Mouse (Mus musculus): Measurements from ENCODE around the gene 5430402E10Rik. TPM values are rescaled to one million over a fixed set of nuclear protein-coding genes. Genes with fewer than 3 reads are reported as not detected.
"Not testable (repeated sequence)": the region's sequence is repeated elsewhere in the genome, so short reads cannot be mapped to it uniquely, and the experiment has no call there.

5430402E10Rik gene
- not detected for total RNA-seq (2021)
- long read RNA-seq, experiment 1, result 0 reads
- long read RNA-seq, experiment 2, result 0 reads

DNA sequence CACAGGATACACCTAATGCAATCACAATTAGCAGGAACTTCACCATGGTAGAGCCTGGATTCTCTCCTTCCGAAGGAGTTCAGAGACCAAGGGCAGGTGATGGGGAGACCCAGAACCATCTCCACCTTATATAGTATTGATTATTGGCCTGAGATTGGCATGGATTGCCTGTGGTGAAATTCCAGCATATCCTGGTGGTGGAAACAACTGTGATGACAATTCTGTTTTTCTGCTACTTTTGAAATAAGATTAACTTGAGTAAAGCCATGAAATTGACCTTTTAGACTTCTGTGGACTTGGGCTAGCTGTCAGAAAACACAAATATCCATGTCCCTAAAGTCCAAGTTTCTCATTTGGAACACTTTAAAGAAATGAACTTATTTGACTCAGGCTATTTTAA, at the start of gene 5430402E10Rik:
TSS of gene 5430402E10Rik (minus strand) at position 101 of the 400 bp plus-strand sequence.
- DNase-seq (ENCODE audit: low spot score in 2 of 2); intact Hi-C loops (cut with DNase I): not testable (repeated sequence)

DNA sequence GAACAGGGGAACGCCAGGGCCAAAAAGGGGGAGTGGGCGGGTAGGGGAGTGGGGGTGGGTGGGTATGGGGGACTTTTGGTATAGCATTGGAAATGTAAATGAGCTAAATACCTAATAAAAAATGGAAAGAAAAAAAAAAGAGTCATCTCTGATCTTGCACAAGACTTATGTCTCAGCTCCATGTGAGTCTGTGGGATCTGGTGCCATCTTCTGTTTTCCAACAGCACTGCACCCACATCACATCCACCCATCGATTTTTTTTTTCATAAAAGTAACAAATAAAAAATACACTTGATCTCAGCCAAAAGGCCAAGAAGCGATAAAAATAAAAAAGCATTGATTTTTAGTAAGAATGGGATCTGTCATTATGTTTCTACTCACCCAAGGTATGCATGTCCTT, 44.8 kb downstream of the 5430402E10Rik start:
- peak in 1 of 2 experiments; percentile 1 for DNase-seq (ENCODE audit: low spot score in 2 of 2)
- intact Hi-C loops (cut with DNase I), result not testable (repeated sequence)

Other genes with a start within 250 kb of the 5430402E10Rik start
- 1 to 10 TPM; 8.7 to 9.7 TPM for gene Prkx, start 128.8 kb downstream of the 5430402E10Rik start, total RNA-seq (2021)
- gene Pbsn, start 71.4 kb downstream of the 5430402E10Rik start, total RNA-seq (2021), result not detected
- not detected for gene Gm14744, start 60.3 kb downstream of the 5430402E10Rik start, total RNA-seq (2021)
- not detected for gene Obp1a, start 166.3 kb upstream of the 5430402E10Rik start, total RNA-seq (2021)
- not detected for gene Gm5938, start 200.4 kb upstream of the 5430402E10Rik start, total RNA-seq (2021)

Data from left cerebral cortex, postnatal 14 days (tissue).